Mouse (Mus musculus) ZHBTc4 (cell line): ENCODE data around the gene Lztfl1.
"Not testable (repeated sequence)": the region's sequence is repeated elsewhere in the genome, so short reads cannot be mapped to it uniquely, and the experiment has no call there.

Source experiments
- DNase-seq: peaks from one replicate; pipeline ENCODE4 v3.0.0-alpha.2; 2011; ENCODE audit warnings: low read depth, low spot score

The Lztfl1 gene

DNA sequence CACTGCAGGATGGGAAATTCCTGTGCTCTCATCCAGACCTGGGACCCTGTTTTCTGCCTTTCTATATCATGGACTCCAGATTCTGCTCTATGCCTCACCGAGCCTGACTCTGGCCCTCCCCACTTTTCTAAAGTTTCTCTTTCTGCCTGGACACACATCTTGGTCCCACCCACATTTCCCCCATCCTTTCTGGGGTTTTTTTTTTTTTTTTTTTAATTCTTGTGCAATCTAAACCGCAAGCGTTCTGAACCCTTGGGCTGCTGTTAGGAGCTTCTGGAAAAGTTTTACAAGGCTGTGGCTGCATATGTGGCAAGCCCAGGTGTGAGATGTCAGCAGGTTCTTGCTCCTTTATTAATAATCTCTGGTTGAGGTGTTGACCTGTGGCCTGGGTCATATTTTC lies 33.8 kb downstream of the Lztfl1 start:
- DNase-seq, result no peak

DNA sequence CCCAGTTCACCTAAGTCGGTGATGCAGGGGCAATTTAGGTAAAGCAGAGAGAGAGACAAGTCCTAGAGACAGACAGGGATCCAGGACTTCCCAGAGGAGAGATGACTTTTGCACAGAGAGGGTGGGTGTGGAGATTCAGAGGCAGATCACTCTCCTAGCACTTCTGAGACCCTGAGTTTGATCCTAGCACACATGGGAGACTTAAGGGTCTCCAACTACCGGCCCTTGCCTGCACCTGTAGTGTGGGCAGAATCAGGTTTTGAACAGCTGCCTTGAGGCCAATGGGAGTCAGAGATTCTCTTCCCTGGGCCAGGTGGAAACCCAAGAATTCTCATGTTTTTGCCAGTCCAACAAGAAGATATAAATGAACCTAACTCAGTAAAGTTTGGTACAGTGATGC lies 38.3 kb downstream of the Lztfl1 start:
- DNase-seq, result peak; percentile 18

DNA sequence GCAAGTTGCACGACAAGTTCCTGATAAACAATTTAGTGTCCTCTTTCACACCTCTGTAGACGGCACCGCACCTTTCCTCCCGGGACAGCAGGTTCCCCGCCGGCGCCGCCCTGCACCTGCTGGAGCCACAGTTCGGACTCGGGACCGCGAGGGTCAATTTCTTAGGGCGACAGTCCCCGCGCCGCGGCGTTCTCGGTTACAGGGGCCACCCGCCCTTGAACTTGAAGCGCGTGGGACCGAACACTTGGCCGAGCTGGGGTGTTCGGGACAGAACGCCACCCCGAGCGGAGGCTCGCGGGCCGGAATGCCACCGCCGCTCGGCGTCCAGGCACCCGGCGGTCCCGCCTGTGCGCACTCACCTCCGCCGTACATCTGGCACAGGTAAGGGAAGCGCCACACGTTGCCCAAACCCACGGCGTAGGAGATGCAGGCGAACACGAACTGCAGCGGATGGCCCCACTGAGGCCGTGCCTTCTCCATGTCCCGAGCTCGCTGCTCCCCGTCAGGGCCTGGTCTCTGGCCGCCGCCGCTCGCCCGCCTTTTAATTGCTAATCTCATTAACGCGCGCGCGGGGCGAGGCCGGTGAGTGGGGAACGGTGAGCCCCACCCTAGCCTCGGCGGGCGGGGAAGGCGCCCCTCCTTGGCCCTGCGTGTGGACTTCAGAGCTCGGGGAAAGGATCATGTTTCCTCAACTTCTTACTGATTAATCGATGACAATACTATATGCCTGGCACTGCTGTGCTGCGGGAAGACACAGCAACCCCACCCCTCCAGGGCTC lies 39.0 kb downstream of the Lztfl1 start, which contains the start of the genes Ccr9 and Slc6a20a:
Ccr9 (plus strand) TSS at position 113 of the 779 bp plus-strand sequence.
Slc6a20a (minus strand) TSS at position 559 of the 779 bp plus-strand sequence.
- peak; percentile 70 for DNase-seq

DNA sequence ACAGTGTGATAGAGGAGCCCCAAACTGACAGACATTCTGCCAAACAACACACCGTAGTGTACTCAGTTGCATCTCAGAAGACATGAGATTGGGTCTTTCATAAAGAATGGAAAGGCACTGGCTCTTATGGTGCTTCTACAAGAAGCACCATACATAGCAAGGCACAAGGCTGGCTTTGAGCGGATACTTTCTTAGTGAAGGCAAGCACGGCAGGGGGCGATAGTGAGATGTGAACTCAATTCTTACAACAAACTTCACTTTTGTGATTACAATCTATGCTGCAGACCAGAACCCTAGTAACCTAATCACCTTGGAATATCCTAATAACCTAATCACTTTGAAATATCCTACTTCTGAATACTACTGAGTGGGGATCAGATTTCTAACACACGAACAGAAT lies 51.9 kb downstream of the Lztfl1 start:
- no peak for DNase-seq

DNA sequence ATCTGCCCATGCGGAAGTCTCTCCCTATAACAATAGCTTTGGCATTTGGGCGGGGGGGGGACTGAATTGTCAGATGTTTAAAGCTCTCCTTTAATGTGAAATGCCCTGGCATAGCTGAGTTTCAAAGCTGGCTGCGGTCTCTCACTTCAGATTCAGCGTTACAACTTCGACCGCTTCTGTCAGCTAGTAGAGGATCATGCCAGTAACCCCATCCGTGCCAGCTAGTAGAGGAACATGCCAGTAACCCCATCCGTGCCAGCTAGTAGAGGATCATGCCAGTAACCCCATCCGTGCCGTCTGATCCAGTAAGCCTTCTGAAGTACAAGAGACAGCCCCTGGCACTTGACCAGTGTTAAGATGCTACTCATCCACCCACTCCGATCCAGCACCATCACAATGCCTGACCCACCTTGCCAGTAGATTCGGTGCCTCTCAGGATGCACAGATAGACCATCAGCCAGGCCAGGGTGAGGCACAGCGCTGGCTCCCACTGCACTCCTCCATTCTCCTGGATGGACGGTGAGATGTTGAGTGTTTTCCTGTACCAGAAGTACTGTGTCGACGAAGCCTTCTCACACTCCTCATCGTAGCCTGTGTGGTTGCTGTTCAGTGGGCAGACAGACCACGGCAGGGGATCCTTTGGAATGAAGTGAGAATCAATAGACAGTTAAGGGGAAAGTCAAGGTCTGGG lies 57.4 kb downstream of the Lztfl1 start:
- not testable (repeated sequence) for DNase-seq

DNA sequence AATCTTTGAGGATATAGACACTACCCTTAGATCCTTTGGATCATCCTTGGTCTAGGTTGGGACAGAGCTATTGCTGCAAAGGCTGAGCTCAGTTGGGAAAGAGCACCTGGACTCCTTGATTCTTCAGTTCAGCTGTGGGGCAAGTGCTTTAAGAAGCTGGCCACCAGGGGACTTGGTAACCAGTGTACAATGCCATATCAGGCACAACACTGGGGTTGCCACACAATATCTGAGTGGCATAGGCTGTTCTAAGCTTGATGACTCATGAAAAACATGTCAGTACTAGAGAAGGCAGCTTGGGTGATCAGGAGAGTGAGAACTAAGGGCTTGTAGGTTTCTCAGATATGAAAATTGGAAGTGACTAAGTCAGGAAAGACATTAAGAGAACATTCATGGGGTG lies 58.5 kb downstream of the Lztfl1 start:
- no peak for DNase-seq

DNA sequence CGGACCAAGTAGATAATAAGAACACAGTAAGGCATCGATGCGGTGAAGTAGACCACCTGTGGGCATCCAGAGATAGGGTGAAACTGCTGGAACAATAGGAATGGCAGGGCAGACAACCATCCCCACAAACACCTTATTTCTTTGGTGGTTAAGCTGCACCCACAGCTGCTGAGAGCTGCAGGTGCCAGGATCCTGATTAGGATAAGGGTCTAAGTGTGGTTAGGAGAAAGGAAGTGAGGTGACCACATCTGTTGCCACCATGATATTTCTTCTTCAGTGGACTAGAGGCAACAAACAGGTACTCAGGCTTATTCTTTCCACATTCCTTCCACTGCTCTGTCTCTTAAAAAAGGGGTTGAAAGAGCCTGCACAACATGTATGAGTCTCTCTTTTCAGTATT lies 60.0 kb downstream of the Lztfl1 start:
- DNase-seq, result no peak

DNA sequence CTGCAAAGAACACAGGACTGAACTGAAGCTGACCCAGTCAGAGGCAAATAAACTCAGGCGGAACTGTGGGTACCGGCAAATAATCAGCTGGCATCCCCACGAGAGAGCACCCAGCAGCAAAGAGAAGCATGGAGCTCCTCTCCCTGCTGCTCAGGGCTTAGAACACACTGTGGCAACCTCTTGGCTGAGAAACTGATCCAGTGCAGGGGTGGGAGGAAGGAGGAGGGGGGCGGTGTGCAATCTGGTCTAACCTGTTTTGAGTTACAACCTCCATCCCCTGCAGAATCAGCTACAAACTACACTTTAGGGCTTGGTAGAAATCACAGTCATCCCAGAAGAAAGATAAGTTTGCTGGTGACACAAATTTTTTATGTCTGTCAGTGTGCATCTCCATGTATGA lies 66.1 kb downstream of the Lztfl1 start:
- no peak for DNase-seq

DNA sequence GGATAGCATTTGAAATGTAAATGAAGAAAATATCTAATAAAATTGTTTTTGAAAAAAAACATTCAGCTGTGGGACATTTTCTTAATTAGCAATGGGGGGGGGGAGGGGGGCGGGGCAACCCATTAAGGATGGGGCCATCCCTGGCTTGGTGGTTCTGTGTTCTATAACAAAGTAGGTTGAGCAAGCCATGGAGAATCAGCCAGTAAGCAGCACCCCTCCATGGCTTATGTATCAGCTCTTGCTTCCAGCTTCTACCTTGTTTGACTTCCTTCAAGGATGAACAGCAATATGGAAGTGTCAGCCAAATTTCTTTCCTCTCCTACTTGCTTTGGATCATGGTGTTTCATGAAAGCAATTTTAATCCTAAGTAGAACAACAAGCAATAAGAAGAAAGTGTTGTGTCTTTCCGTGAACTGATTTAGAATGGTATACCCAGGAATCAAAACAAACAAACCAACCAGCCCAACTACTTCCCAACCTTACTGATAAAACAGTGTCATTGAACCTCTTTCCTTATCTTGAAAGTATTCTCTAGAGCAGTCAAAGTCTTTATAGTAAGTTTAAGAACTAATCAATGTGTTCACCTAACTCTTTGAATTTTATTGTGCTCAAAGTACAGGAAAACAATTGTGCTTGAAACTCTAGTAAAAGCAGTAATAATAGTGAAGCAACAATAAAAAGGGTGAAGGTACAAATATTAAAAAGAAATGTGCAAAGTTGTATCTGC lies 67.5 kb downstream of the Lztfl1 start:
- no peak for DNase-seq
